10 mouse cellular contexts compared by ENCODE assay signal in genomic region chr9:87144106-87144505, GRCm38 (mm10). TPM values are rescaled to one million over a fixed set of nuclear protein-coding genes. Genes with fewer than 3 reads are reported as not detected.
DNase-seq lines count a peak whose midpoint lies in the region; ATAC-seq and TF ChIP-seq lines count a peak whose summit lies in the region.
"Had no signal": no experiment of that assay in that cellular context is flagged by ENCODE, and none has a peak within 500 bp of the region (broad histone marks: within the 10 kb centered on the region; RNA-seq: fewer than 3 reads in every experiment).

Mrap2 (plus strand) TSS chr9:87144306.

- 3% methylated on average over 29 of the region's 29 CpGs for WGBS in liver, embryonic 15.5 days (ENCODE audit: insufficient replicate concordance)

- peak; percentile 49; the same call in 1 of the 2 replicates for TF ChIP-seq CTCF in embryonic fibroblast, embryonic 13.5 days (IDR thresholded peaks at IDR 0.05; ENCODE audit: borderline replicate concordance, insufficient read depth, low read length)

- H3K9ac ChIP-seq in liver, embryonic 15.5 days, result no peak within 1 kb of the TSS

- no peak within 1 kb of the TSS for H3K27ac ChIP-seq in embryonic fibroblast, embryonic 13.5 days (ENCODE audit: insufficient read depth, low read length)
- H3K27ac ChIP-seq in liver, embryonic 15.5 days (replicated peaks), result no peak within 1 kb of the TSS

- H3K27me3 ChIP-seq in liver, embryonic 15.5 days, result peaks cover 35% of the 10 kb centered on the region

- no peak for TF ChIP-seq POLR2A in embryonic fibroblast, embryonic 13.5 days (IDR thresholded peaks at IDR 0.05; ENCODE audit: low read depth, low read length)

- peak within 1 kb of the TSS; percentile 5; the same call in 1 of the 2 replicates for H3K4me3 ChIP-seq in embryonic fibroblast, embryonic 13.5 days (ENCODE audit: insufficient read depth, low read length)
- no peak within 1 kb of the TSS for H3K4me3 ChIP-seq in liver, embryonic 15.5 days (replicated peaks)

- H3K9me3 ChIP-seq in liver, embryonic 15.5 days (replicated peaks), result no peaks in the 10 kb centered on the region
- H3K9me3 ChIP-seq: G1E had no signal

- H3K4me2 ChIP-seq in liver, embryonic 15.5 days, result peak within 1 kb of the TSS; percentile 23; the same call in 1 of the 2 replicates

- no peaks in the 10 kb centered on the region for H3K36me3 ChIP-seq in liver, embryonic 15.5 days (replicated peaks)
- H3K36me3 ChIP-seq: G1E had no signal

- no peak for ATAC-seq in liver, embryonic 15.5 days (ENCODE audit: insufficient read depth)

- H3K4me1 ChIP-seq in embryonic fibroblast, embryonic 13.5 days (ENCODE audit: control insufficient read depth, insufficient read depth, low read length), result no peaks in the 10 kb centered on the region
- H3K4me1 ChIP-seq in liver, embryonic 15.5 days (replicated peaks), result no peaks in the 10 kb centered on the region

- peak; percentile 14 to 50 for DNase-seq in urinary bladder, adult 18-20 months (ENCODE audit: low spot score in 2 of 2)
- DNase-seq in urinary bladder, postnatal 10 days (ENCODE audit: low spot score), result no peak
- DNase-seq in heart, postnatal 36 days, result peak; percentile 11 to 43
- peak; percentile 57 for DNase-seq in layer of hippocampus, adult 11-12 months (ENCODE audit: low spot score)
- DNase-seq in ovary, adult 18-20 months (ENCODE audit: low spot score), result peak; percentile 31
- no peak for DNase-seq in spleen, postnatal 36 days (ENCODE audit: low spot score in 2 of 2)

- intact Hi-C loops in heart, postnatal 36 days (cut with DNase I), result no loop called here

RNA-seq across cellular contexts. Expression of gene Mrap2, which starts in this region (rescaled TPM):
- not detected in 2 replicates for polyA plus RNA-seq in embryonic fibroblast, embryonic 13.5 days (2011; ENCODE audit: insufficient read length, low read depth, missing spikeins)
- 1 to 10 TPM; 3.1 to 3.9 TPM for total RNA-seq in heart, postnatal 36 days (2021)
- 0.06 TPM in 1 of 2 replicates, not detected in the other for polyA plus RNA-seq in liver, embryonic 15.5 days (2015; fragmentation: Nextera tagmentation; extraction: Ambion mirVana)
- total RNA-seq: G1E; neutrophil, adult 5-6 weeks had no signal
- polyA plus RNA-seq: G1E had no signal

Comparison
In these comparisons a context has a peak if more than half of its experiments do, and no peak if none do; other contexts are left out.
1. DNase-seq: peak in urinary bladder, adult 18-20 months (2 of 2), heart, postnatal 36 days (2 of 2), layer of hippocampus, adult 11-12 months (single experiment) and ovary, adult 18-20 months (single experiment); none in urinary bladder, postnatal 10 days (single experiment) and spleen, postnatal 36 days (0 of 2).